Mouse (Mus musculus) C2C12 (cell line): ENCODE results near the gene Fancb.

ENCODE experiments used
- CTCF ChIP-seq: IDR thresholded peaks from one replicate; pipeline ENCODE4 v1.5.1; 2011; ENCODE audit not compliant: control insufficient read depth, insufficient read depth, insufficient read length
- MYOG ChIP-seq: IDR thresholded peaks from one replicate; pipeline ENCODE4 v1.6.1; 2011; ENCODE audit not compliant: control insufficient read depth, insufficient read length; ENCODE audit errors: extremely low read depth

- TF ChIP-seq CTCF (no peak), MYOG (no peak)
Observed at GRCm38 (mm10) chrX:164952601-164953375, 27.6 kb upstream of the Fancb start.
